Mouse (Mus musculus) ES-Bruce4 (cell line): Measurements from ENCODE around the gene Dnajc13. TPM values are rescaled to one million over a fixed set of nuclear protein-coding genes. Genes with fewer than 3 reads are reported as not detected.

Source experiments
- H3K27ac ChIP-seq: 2 replicates; pipeline ENCODE4 v1.5.1; 2012; ENCODE audit warnings: low read length, inconsistent platforms; ENCODE audit not compliant: insufficient read depth
- H3K27me3 ChIP-seq: 2 replicates; pipeline ENCODE4 v1.6.1; 2012; ENCODE audit warnings: mild to moderate bottlenecking, low read length, inconsistent platforms; ENCODE audit not compliant: control insufficient read depth, poor library complexity, insufficient read depth, severe bottlenecking
- H3K36me3 ChIP-seq: 2 replicates; pipeline ENCODE4 v1.6.1; 2012; ENCODE audit warnings: inconsistent platforms, mild to moderate bottlenecking, low read length, moderate library complexity; ENCODE audit not compliant: control insufficient read depth, poor library complexity, insufficient read depth, severe bottlenecking
- H3K4me1 ChIP-seq: one replicate; pipeline ENCODE4 v1.8.1; 2011; ENCODE audit warnings: low read length; ENCODE audit not compliant: control insufficient read depth, insufficient read depth
- H3K4me3 ChIP-seq: 2 replicates; pipeline ENCODE4 v1.5.1; 2011; ENCODE audit warnings: low read depth, mild to moderate bottlenecking, low read length
- H3K9ac ChIP-seq: 2 replicates; pipeline ENCODE4 v1.6.1; 2012; ENCODE audit warnings: low read depth, mild to moderate bottlenecking, inconsistent platforms; ENCODE audit not compliant: poor library complexity, severe bottlenecking
- H3K9me3 ChIP-seq: replicated peaks from 2 replicates; pipeline ENCODE4 v1.6.1; 2012; ENCODE audit warnings: mild to moderate bottlenecking, low read length, inconsistent platforms; ENCODE audit not compliant: control insufficient read depth, poor library complexity, insufficient read depth, severe bottlenecking
- CTCF ChIP-seq: IDR thresholded peaks from one replicate; pipeline ENCODE4 v1.8.1; 2011; ENCODE audit warnings: low read depth, low read length
- EP300 ChIP-seq: IDR thresholded peaks from 2 replicates; pipeline ENCODE4 v1.6.1; 2011; ENCODE audit warnings: low read depth, low read length; ENCODE audit not compliant: insufficient read depth
- POLR2A ChIP-seq: IDR thresholded peaks from one replicate; pipeline ENCODE4 v1.8.1; 2011; ENCODE audit warnings: low read length; ENCODE audit not compliant: insufficient read depth
- polyA plus RNA-seq: library from polyadenylated mRNA; stranded (reverse); fragments of >200 nt; gene quantifications from 2 replicates; pipeline ENCODE4 v1.2.4, GENCODE M21; 2011; ENCODE audit warnings: low read depth; ENCODE audit not compliant: missing spikeins, insufficient read depth, insufficient read length

The Dnajc13 gene
- polyA plus RNA-seq, 1 experiment: 119 TPM

DNA sequence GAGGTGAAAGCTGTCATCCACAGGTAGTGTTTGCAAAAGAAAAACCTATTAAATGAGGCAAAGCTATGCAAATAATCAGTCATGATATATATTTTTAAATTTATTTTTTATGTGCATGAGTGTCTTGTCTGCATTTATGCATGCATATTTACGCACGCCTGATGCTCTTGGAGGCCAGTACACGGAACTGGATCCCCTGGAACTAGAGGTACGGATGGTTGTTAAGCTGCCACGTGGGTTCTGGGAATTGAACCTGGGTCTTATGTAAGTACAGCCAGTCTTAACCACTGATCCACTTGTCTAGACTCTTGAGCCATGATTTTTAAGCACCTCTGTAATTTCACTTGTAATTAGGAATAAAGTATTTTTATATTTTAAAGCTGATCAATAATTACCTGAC, 79.5 kb downstream of the Dnajc13 start:
- H3K9ac ChIP-seq: no peak overlapping the region
- TF ChIP-seq POLR2A (no peak), CTCF (no peak)
- H3K9me3 ChIP-seq: no peaks in the 10 kb centered on the region
- no peaks in the 10 kb centered on the region for H3K4me1 ChIP-seq
- H3K4me3 ChIP-seq: no peak overlapping the region
- no peaks in the 10 kb centered on the region for H3K27me3 ChIP-seq
- peaks cover 47% of the 10 kb centered on the region for H3K36me3 ChIP-seq
- H3K27ac ChIP-seq: no peak overlapping the region

DNA sequence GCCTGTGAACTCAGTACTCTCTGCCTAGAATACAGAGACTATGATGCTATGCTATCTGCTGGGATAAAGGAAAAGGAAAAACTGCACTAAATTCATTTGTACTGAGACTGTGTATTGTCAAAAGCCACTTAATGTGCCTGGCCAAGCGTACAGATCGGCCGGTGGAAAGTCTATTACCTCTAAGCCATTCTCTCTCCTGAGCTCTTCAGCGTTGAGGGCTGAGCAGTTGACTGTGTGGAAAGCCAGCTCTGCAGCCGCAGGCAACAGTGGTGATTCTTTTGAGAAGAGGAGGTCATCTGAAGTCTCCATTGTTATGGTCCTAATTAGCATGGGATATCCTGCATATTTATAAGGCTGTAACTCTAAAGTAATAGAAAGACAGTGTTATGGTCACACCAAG, 80.4 kb downstream of the Dnajc13 start:
- H3K4me3 ChIP-seq: no peak overlapping the region
- H3K27me3 ChIP-seq: no peaks in the 10 kb centered on the region
- no peak for TF ChIP-seq EP300
- no peak for TF ChIP-seq POLR2A
- no peak for TF ChIP-seq CTCF
- H3K9ac ChIP-seq: no peak overlapping the region
- no peaks in the 10 kb centered on the region for H3K4me1 ChIP-seq
- H3K9me3 ChIP-seq: no peaks in the 10 kb centered on the region
- peaks cover 44% of the 10 kb centered on the region for H3K36me3 ChIP-seq
- no peak overlapping the region for H3K27ac ChIP-seq

DNA sequence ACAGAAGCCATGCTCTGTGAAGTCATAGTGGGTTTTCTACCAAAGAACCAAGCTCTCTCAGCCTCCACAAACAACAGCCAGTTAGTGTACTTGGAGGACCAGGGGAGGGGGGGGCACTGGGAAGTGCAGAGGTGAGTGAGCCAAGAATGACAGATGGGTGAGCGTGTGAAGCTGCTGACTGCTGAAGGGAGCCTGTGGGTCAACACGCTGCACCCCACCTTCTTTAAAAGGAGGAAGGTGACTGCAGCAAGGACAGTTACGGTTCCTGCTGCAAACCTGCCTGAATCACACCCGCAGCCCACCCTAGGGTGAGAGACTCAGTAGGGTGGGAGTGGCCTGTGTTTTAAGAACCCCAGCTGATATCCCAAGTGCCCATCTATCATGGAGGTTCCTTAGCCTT, 81.1 kb downstream of the Dnajc13 start:
- TF ChIP-seq CTCF: no peak
- no peak for TF ChIP-seq POLR2A
- no peak for TF ChIP-seq EP300
- H3K27ac ChIP-seq: no peak overlapping the region
- no peaks in the 10 kb centered on the region for H3K27me3 ChIP-seq
- H3K9me3 ChIP-seq: no peaks in the 10 kb centered on the region
- H3K9ac ChIP-seq: no peak overlapping the region
- no peaks in the 10 kb centered on the region for H3K4me1 ChIP-seq
- peaks cover 46% of the 10 kb centered on the region for H3K36me3 ChIP-seq
- H3K4me3 ChIP-seq: no peak overlapping the region

DNA sequence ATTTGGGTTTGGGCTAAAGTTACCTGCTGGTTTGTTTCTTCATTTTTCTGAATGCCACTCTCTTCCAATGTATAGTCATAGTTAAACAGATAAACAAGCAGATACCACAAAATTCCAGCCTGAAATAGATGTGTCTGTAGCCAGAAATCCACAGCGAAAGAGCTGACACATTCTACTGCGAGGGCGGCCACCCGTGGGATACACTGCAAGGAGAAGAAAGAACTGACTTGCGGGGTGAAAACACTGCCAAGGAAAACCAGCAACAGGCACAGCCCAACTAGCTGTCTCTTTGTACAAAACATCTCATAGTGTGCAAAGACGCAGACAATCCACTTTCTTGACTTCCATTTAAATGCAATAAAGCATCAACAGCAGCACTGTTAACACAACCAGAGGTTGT, 82.7 kb downstream of the Dnajc13 start:
- H3K36me3 ChIP-seq: peaks cover 53% of the 10 kb centered on the region
- no peak overlapping the region for H3K27ac ChIP-seq
- no peaks in the 10 kb centered on the region for H3K27me3 ChIP-seq
- H3K4me1 ChIP-seq: no peaks in the 10 kb centered on the region
- H3K9ac ChIP-seq: no peak overlapping the region
- H3K9me3 ChIP-seq: no peaks in the 10 kb centered on the region
- TF ChIP-seq POLR2A: no peak
- H3K4me3 ChIP-seq: no peak overlapping the region

DNA sequence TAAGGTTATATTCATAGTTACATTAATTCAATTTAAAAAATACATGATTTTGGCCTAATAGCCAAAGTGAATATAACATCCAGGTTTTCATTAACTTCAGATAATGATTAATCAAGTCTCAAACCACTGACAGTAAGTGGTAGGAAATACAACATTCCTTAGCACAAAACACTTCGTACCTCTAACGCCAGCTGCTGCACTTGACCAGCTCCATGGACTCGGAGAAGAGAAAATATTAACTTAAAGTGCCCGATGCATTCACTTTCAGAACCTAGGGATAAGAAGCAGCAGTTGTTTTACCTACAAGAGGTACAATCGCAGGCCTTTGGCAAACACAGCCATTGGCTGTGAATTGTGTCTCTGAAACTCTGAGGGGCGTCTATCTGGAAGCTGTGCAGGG, 90.4 kb downstream of the Dnajc13 start:
- Histone ChIP-seq H3K9ac (no peak overlapping the region), H3K27me3 (no peaks in the 10 kb centered on the region), H3K4me1 (no peaks in the 10 kb centered on the region), H3K9me3 (no peaks in the 10 kb centered on the region), H3K27ac (no peak overlapping the region), H3K4me3 (no peak overlapping the region), H3K36me3 (peaks cover 26% of the 10 kb centered on the region)
- no peak for TF ChIP-seq EP300
- no peak for TF ChIP-seq POLR2A
- no peak for TF ChIP-seq CTCF

DNA sequence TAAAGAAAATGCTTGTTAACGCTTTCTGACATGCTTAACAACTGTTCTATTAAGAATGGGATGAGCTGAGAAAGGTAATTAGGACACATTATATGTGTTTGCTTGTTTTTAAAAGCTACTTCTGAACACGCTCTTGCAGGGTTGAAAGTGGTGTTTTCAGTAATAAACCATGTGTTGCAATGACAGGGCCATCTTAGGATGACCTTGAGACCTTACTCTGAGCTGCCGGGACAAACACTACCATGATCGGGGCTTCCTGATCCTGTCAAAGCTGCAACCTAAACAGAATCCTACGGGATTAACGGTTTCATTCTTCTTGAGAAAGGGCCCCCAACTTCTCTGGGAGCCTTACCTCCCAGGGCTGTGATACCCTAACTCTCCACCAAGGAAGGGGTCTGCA, 91.1 kb downstream of the Dnajc13 start:
- Histone ChIP-seq H3K36me3 (peaks cover 28% of the 10 kb centered on the region), H3K27ac (no peak overlapping the region), H3K4me1 (no peaks in the 10 kb centered on the region), H3K4me3 (no peak overlapping the region), H3K9me3 (no peaks in the 10 kb centered on the region), H3K27me3 (no peaks in the 10 kb centered on the region), H3K9ac (no peak overlapping the region)
- TF ChIP-seq POLR2A (no peak), CTCF (no peak), EP300 (no peak)

DNA sequence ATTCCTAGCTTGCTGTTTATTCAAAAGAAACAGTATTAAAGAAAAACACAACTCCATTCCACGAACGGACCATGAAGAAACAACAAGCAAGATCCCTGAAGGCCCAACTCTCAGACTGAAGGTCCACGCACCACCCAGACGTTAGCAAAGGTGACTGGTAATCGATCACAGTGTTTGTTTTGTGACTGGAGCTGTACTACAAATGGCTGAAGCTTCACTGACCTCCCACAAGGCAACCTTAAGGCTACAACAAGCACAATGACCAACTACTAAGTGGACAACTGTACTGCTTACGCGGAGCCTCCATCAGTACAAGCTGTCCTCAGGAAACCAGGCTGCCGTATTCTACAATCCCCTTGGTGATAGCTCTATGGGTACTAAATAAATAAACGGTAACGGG, 92.7 kb downstream of the Dnajc13 start:
- Histone ChIP-seq H3K36me3 (peaks cover 26% of the 10 kb centered on the region), H3K4me1 (no peaks in the 10 kb centered on the region), H3K9ac (no peak overlapping the region), H3K9me3 (no peaks in the 10 kb centered on the region), H3K4me3 (no peak overlapping the region), H3K27ac (no peak overlapping the region), H3K27me3 (no peaks in the 10 kb centered on the region)
- no peak for TF ChIP-seq EP300
- no peak for TF ChIP-seq POLR2A
- no peak for TF ChIP-seq CTCF
